Mouse (Mus musculus) Muller cell, postnatal 12 days (primary cell): ENCODE measurements at regions not wholly inside any gene's neighbourhood (a gene's known extent, or its start where the extent isn't known, plus 50 kb on each side); places are given as distances from the start of the nearest gene placed in this dataset.

Source experiments
- DNase-seq: peaks from one replicate; pipeline ENCODE4 v3.0.0-alpha.2; 2015; ENCODE audit errors: inconsistent ontology term

DNA sequence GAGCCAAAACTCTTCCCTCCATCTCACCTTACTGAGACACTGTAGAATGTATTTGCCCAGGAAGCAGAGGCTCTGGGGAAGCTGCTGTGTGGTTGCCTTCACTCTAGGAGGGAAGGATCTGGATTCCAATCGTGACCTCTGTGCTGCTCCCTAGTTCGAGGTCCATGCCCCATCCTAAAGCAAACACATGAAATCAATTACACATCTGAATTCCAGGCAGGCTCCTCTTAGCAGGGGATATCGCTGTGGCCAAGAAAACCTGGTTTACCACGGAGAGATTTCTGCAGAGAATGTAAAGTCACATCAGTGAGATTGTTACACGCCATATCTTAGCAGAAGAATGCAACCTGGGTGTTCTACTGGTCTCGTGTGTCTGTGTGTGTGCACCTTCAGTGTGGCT, 61.0 kb upstream of the Intu start:
- DNase-seq = peak; percentile 7

DNA sequence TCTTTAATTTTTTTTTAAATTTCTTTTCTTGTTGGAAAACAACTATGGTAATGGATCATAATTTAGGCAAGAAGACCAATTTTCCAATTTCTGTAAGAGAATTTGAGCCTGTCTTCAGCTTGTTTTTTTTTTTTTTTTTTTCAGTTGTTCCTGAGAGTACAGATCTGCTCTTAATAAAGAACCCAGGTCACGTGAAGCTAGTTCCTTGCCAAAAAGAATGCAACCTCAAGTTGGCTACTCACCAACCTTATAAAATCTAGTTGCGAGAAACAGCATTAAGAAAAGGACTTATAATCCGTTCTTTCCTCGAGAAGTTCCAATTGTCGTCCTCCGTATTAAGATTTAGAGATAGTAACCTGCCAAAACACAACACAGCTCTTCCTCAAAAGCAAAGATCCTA, 58.3 kb upstream of the Intu start:
- DNase-seq = no peak

DNA sequence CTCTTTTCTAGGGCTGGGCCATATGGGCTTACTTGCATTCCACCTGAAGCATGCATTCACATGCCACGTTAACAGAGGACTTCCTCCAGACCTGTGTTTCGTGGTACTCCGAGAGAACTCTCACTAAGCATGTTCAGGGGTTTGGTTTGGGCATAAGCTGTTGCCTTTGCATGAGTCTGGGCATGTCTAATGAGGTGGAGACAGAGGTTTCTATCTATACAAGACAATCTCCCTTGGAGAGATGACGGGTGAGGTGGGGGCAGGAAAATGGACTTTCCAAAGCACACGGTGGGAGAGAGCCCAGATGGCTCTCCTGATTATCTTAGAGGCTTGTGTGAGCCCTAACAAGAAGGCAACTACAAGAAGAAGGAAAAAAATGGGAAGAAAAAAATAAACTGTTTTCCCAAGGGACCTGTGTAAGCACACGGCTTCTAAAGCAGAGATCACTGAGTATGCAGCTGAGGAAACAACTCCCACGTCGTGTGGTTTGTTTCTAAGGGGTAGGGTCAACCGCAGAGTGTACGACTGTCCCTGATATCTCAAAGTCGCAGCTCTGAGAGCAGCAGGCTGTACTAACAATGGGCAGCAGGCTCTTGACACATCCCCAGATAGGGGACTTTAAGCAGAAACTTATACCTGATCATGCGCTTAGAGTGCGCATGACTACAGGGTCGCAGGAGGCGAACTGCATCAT, 50.7 kb upstream of the Intu start:
- DNase-seq = no peak
